Mouse (Mus musculus) c-Kit-positive CD71-positive TER-119-negative erythroid progenitor cells, embryonic 14.5 days (primary cell): ENCODE results near the gene Agap1.

Experiments used
- DNase-seq: peaks from one replicate; pipeline ENCODE4 v3.0.0-alpha.2; 2013; ENCODE audit warnings: low read depth

Gene Agap1

GRCm38 (mm10) chr1:89912392-89912791 is 457.8 kb downstream of the Agap1 start:
- no peak for DNase-seq

GRCm38 (mm10) chr1:89913611-89914010 is 459.0 kb downstream of the Agap1 start:
- DNase-seq, result no peak

GRCm38 (mm10) chr1:89918111-89918510 is 463.5 kb downstream of the Agap1 start:
- no peak for DNase-seq

- no peak for DNase-seq
Observed at GRCm38 (mm10) chr1:89919206-89919605, 464.6 kb downstream of the Agap1 start.

- DNase-seq, result no peak
Observed at GRCm38 (mm10) chr1:89921806-89922205, 467.2 kb downstream of the Agap1 start.

- DNase-seq, result no peak
Observed at GRCm38 (mm10) chr1:89922282-89922681, 467.7 kb downstream of the Agap1 start.

GRCm38 (mm10) chr1:89922883-89923641 is 468.5 kb downstream of the Agap1 start:
- no peak for DNase-seq

- no peak for DNase-seq
Observed at GRCm38 (mm10) chr1:89923642-89924020, 469.0 kb downstream of the Agap1 start.

GRCm38 (mm10) chr1:89925501-89926190 is 471.0 kb downstream of the Agap1 start:
- DNase-seq, result no peak

- DNase-seq, result no peak
Observed at GRCm38 (mm10) chr1:89926583-89927060, 472.0 kb downstream of the Agap1 start.

- no peak for DNase-seq
Observed at GRCm38 (mm10) chr1:89927061-89927661, 472.6 kb downstream of the Agap1 start.

GRCm38 (mm10) chr1:89928676-89929075 is 474.1 kb downstream of the Agap1 start:
- no peak for DNase-seq

- no peak for DNase-seq
Observed at GRCm38 (mm10) chr1:89929181-89929580, 474.6 kb downstream of the Agap1 start.

GRCm38 (mm10) chr1:89929721-89930505 is 475.3 kb downstream of the Agap1 start:
- DNase-seq, result no peak

GRCm38 (mm10) chr1:89930551-89930950 is 475.9 kb downstream of the Agap1 start:
- no peak for DNase-seq

GRCm38 (mm10) chr1:89931120-89931519 is 476.5 kb downstream of the Agap1 start, which contains the start of gene Gbx2:
Gene Gbx2, minus strand, starts transcription at chr1:89931179.
- peak; percentile 40 for DNase-seq

GRCm38 (mm10) chr1:89932021-89932423 is 477.4 kb downstream of the Agap1 start:
- DNase-seq, result no peak

GRCm38 (mm10) chr1:89932616-89933015 is 478.0 kb downstream of the Agap1 start:
- no peak for DNase-seq

GRCm38 (mm10) chr1:89933028-89933427 is 478.4 kb downstream of the Agap1 start:
- no peak for DNase-seq

- DNase-seq, result no peak
Observed at GRCm38 (mm10) chr1:89933786-89934185, 479.2 kb downstream of the Agap1 start.

- DNase-seq, result no peak
Observed at GRCm38 (mm10) chr1:89934316-89935260, 480.0 kb downstream of the Agap1 start.
